Mouse (Mus musculus) neutrophil, adult 5-6 weeks (primary cell): Measurements from ENCODE around the gene Pou2f1. TPM values are rescaled to one million over a fixed set of nuclear protein-coding genes. Genes with fewer than 3 reads are reported as not detected.

Experiments used
- ATAC-seq: fragments of 151-379, 151-347 bp; 2 replicates; pipeline ENCODE4 v1.8.0; 2017; ENCODE audit warnings: mild to moderate bottlenecking, moderate TSS enrichment; ENCODE audit not compliant: insufficient number of reproducible peaks, poor library complexity, low FRiP score, severe bottlenecking; ENCODE audit errors: extremely low read depth
- total RNA-seq: library from RNA; stranded (forward); fragments of 200-1000 nt; gene quantifications from 2 replicates; pipeline ENCODE4 v1.2.3, GENCODE M21; 2017

Gene Pou2f1
- 36.8 and 50.4 TPM in 2 replicates for total RNA-seq

GRCm38 (mm10) chr1:166002520-166003155 is at the start of gene Pou2f1:
Pou2f1 (minus strand) TSS chr1:166002678.
- ATAC-seq = peak; percentile 65

GRCm38 (mm10) chr1:166049046-166049827 is 46.8 kb upstream of the Pou2f1 start:
- no peak for ATAC-seq

GRCm38 (mm10) chr1:166048230-166048911 is 45.9 kb upstream of the Pou2f1 start:
- ATAC-seq = no peak

GRCm38 (mm10) chr1:166047505-166048170 is 45.2 kb upstream of the Pou2f1 start:
- peak; percentile 34; the same call in 1 of the 2 replicates for ATAC-seq

- no peak for ATAC-seq
Observed at GRCm38 (mm10) chr1:166045894-166046197, 43.4 kb upstream of the Pou2f1 start.

GRCm38 (mm10) chr1:166045060-166045893 is 42.8 kb upstream of the Pou2f1 start:
- no peak for ATAC-seq

GRCm38 (mm10) chr1:166043451-166044149 is 41.1 kb upstream of the Pou2f1 start:
- no peak for ATAC-seq

GRCm38 (mm10) chr1:166041501-166041900 is 39.0 kb upstream of the Pou2f1 start:
- no peak for ATAC-seq

GRCm38 (mm10) chr1:166038731-166039332 is 36.4 kb upstream of the Pou2f1 start:
- ATAC-seq = no peak

GRCm38 (mm10) chr1:166035045-166035444 is 32.6 kb upstream of the Pou2f1 start:
- ATAC-seq = no peak

GRCm38 (mm10) chr1:166031673-166032547 is 29.4 kb upstream of the Pou2f1 start:
- no peak for ATAC-seq

GRCm38 (mm10) chr1:166023981-166024380 is 21.5 kb upstream of the Pou2f1 start:
- ATAC-seq = no peak

GRCm38 (mm10) chr1:166017203-166017602 is 14.7 kb upstream of the Pou2f1 start:
- ATAC-seq = no peak

- no peak for ATAC-seq
Observed at GRCm38 (mm10) chr1:166016306-166016705, 13.8 kb upstream of the Pou2f1 start.

GRCm38 (mm10) chr1:166014530-166014929 is 12.1 kb upstream of the Pou2f1 start:
- ATAC-seq = no peak

GRCm38 (mm10) chr1:166010106-166010505 is 7.6 kb upstream of the Pou2f1 start:
- ATAC-seq = no peak
